Mouse (Mus musculus) brain, embryonic 18.5 days (tissue): ENCODE measurements around the gene Zzef1.
"Not testable (repeated sequence)": the region's sequence is repeated elsewhere in the genome, so short reads cannot be mapped to it uniquely, and the experiment has no call there.

Source experiments
- DNase-seq: peaks from one replicate; pipeline ENCODE4 v3.0.0-alpha.2; 2012; ENCODE audit warnings: low read depth, low spot score

Gene Zzef1

DNA sequence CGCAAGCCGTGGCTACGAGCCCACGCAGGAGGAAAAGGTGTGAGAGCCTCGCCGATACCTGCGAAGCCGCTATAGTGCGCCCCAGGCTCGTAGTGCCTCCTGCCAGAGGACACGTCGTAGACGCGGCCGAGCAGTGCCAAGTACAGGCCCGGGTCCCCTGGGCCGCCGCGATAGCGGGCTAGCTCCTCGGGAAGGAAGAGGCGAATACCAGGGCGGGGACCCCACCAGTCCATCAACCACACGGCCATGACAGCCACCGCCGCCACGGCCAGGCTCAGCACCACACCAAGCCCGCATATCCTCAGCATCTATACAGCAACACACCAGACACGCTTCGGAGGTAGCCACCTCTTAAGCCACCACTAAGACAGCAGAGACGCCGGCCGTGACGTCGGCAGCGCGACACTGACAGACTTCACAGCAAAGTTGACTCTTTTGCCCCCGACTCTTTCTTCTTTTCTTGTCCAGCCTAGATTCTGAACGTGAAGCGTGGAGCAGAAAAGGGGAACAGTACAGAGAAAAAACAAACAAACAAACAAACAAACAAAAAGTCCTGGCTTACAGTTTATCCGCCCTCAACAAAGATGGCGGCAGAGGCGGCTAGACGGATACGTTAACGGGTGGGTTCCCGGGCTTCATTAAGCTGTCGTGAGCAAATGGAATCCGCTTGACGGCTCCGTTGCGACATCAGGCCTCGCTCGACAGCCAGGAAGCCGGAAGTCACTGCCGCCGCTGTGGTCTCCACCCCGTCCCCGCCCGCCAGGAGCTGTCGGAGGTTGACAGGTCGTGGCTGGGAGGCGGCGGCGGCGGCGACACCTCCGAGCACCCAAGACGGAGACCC is at the start of gene Zzef1, which contains the start of gene Cyb5d2:
Gene Zzef1 (plus strand): TSS at position 772 of the 841 bp plus-strand sequence.
Gene Cyb5d2 (minus strand): TSS at position 688 of the 841 bp plus-strand sequence.
- DNase-seq: peak; percentile 95

DNA sequence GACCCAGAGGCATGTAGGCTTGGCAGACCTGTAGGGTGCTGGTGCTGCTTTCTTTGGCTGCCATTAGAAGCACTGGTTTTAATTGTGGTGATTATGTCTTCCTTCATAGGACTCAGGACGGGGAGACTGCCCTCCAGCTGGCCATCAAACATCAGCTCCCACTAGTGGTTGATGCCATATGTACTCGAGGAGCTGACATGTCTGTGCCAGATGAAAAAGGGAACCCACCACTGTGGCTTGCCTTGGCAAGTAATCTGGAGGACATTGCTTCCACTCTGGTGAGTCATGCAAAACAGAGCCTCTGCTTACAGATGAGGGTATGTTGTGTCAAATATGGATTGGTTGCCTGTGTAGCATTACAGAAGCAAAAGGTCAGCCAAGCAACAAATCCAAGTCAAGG is 44.1 kb upstream of the Zzef1 start:
- no peak for DNase-seq

DNA sequence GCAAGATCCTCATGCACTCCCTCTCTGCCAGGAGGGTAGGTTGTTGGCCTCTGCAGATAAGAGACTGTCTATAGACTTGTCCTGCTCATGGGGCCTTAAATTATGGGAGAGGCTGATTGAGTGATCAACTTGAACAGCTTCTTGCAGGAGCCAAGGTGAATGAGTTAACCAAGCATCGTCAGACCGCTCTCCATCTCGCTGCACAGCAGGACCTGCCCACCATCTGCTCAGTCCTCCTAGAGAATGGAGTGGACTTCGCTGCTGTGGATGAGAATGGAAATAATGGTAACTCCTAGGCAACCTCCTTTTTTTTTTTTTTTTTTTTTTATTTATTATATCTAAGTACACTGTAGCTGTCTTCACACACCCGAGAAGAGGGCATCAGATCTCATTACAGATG is 37.7 kb upstream of the Zzef1 start:
- DNase-seq: no peak

DNA sequence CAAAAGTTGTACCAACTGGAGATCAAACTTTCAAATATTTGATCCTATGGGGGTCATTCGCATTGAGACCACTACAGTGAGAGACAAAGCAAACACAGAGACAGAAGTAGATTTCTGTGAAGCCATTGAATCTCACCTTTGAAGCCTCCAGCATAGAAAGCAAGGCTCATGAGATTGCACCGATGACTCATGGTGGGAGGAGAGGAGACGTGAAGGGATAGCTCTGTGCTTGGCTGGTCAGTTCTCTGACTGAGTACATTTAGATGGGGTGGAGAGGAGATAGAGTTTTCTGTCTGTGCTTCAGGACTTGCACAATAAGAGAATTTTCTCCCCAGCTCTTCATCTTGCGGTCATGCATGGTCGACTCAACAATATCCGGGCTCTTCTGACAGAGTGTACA is 36.4 kb upstream of the Zzef1 start:
- DNase-seq: no peak

DNA sequence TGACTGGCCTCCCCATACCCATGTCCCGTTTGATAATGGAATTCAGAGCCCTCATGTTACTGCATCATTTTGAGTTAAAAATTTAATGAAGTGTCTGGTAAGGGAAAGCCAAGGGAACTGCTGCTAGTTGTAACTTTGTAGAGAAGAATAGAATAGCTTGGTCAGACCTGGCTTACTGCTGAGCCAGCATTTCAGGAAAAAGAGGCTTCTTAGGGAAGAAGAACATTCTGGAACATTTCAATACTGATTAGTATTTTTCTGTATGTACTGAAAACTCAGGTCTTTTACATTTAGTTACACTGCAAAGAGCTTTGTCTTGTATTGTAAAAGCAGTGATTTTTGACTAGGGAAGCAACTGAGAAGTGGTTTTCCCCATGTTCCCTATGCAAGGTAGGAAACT is 35.2 kb upstream of the Zzef1 start:
- DNase-seq: no peak

DNA sequence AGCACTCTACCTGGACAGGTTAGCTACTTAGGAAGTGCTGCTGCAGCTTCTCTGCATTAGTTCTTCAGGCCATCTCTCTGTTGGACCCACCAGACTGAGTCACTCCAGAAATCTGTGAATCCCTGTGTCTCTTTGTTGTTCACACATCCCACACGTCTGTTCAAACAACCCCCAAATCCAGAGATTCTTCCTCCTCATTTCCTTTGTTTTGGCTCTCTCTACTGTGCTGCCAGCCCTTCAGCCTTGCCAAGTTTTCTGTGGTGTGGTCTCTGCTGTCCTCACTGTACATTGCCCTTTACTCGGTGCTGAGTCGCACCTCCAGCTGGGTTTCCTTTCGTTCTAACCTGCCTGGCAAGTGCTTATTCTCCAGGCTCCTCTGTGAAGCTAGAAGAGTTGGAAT is 31.8 kb upstream of the Zzef1 start:
- no peak for DNase-seq

DNA sequence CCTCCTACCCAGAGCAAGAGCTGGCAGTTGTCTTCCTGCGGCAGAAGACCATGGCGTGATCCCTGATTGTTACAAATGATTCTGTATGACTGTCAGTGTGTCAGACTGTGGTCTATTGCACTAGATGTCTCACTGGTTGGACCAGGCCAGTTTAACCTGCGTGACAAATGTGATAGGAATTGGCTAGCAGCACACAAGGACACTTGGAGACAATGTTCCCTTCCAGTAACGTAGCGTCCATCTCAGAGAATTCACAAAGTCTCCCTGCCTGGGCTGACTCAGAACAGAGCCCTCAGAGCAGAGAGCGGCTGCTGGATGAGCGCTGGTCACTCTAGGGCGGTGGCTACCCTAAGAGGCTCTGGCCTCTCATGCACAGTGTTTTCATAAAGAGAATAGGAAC is 28.3 kb upstream of the Zzef1 start:
- no peak for DNase-seq

DNA sequence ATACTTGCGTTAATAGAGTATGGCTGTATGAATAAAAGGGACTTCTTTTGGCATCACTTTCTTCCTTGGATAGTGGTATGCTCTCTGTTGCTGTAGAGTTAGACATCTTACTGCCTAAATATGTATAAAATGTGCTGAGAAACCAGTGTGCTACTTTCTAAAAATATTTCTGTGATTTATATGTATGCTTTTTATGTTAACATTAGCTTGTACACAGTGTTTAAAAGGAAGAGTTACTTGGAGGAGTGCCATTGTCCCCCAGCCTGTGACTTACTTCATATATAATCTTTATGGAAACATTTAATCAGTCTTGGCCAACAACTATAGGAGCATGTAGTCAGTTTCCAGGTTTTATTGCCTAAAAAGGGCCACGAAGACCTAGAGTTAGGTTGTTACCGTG is 27.0 kb upstream of the Zzef1 start:
- DNase-seq: no peak

DNA sequence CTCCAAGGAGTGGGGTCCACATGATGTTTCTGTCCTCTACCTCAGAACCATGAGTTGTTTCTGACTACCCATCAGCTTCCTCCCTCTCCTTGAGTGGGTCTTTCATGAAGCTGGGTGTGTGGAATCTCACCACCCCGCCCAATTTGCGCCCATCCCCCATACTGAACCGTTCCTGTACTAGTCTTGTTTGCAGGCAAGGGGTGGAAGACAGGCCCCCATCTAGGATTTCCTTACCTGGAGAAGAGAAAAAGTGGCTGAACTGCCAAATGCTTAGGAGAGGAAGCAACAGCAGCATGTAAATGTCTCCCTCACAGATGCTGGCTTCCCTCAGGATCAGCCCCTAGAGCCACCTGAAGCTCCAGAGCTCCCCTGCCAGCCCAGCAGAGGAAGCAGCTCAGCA is 25.7 kb upstream of the Zzef1 start:
- DNase-seq: no peak

DNA sequence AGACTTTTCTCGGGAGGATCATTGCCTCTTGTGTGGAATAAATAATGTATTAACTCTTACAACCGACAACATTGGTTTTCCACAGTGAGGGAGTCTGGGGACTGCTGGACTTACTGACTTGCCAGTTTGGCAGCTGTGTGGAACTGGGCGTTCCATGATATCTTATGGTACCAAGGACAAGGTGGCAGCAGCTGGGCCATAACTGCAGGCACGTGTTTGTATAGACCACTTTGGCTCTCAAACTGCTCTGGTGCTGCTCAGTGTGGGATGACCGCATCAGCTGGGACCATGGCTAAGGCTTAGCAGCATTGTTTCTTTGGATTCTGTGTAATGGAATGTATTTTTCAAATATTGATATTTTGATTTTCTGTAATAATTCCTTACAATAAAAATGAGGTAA is 25.2 kb upstream of the Zzef1 start:
- no peak for DNase-seq

DNA sequence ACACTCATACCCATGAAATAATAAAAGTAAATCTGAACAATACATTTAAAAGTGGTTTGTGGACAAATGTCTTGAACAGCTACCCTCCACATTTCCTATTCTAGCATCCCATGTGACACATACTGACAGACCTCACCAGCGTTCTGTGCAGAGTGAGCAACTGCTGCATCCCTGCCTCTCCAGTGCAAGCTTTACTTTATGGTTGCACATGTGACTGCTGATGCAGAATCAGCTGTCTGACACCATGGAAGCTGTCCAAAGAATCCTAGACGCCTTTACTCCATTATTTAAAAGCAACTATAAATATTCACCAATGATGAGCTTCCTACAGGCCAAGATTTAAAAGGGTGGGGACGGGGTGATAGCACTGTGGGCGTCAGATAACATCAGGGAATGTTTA is 24.6 kb upstream of the Zzef1 start:
- no peak for DNase-seq

DNA sequence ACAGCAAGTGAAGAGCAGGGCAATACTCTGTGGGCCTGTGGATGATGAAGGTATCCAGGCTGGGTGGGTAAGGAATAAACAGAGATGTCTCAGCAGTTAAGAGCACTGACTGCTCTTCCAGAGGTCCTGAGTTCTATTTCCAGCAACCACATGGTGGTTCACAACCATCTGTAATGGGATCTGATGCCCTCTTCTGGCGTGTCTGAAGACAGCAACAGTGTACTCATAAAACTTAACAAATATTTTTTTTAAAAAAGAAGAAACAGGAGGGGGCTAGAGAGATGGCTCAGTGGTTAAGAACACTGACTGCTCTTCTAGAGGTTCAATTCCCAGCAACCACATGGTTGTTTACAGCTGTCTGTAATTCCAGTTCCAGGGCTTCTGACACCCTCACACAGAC is 23.4 kb upstream of the Zzef1 start:
- DNase-seq: not testable (repeated sequence)

DNA sequence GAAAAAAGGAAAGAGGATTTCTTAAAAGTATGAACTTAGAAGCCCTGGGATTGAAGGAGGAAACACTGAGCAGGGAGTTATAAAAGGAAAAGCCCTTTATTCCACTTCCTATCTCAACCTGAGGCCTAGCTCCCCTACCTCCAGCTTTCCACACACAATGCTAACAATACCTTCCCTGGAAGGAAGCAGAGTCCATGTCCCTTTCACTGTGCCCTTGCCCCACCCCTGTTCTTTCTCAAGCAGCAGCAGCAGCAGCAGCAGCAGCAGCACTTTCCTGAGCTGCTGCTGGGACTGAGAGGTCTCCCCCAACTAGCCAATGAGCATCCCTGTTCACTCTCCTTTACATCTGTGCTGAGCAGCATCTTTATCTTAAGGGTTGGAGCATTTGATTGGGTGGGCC is 17.1 kb upstream of the Zzef1 start:
- DNase-seq: no peak

DNA sequence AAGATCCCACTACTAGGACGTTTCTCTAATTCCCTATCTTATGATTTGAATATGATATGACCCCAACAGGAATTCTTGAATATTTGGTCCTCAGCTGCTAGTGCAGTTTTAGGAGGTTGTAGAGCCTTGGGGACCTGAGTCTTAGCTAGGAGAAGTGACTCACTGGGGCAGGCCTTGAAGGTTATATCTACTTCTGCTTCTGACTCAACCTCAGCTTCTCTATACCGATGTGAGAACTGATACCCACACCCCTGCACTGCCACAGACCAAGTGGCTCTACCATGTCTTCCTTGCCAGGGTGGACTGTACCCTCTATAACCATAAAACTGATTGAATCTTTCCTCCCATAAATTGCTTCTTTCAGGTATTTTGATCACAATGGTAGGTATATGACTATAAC is 13.9 kb upstream of the Zzef1 start:
- DNase-seq: no peak

DNA sequence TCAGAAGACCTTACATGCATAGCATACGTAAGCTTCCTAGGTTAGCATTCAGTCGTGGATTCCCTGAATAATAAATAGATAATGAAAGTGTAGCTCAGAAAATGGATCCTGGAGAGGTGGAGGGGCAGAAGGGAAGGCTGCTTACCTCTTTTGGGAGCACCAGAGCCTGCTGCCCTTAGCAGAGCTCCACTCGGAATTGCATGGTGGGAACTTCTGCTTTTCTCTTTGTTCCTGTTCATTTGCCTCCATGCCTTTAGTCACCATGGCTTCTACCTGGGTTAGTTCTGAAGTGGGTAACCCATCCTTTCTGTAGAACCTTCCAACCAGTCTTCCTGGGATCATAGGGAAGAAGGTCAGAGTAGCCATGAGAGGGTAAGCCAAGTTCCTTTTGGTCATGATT is 13.5 kb upstream of the Zzef1 start:
- no peak for DNase-seq

DNA sequence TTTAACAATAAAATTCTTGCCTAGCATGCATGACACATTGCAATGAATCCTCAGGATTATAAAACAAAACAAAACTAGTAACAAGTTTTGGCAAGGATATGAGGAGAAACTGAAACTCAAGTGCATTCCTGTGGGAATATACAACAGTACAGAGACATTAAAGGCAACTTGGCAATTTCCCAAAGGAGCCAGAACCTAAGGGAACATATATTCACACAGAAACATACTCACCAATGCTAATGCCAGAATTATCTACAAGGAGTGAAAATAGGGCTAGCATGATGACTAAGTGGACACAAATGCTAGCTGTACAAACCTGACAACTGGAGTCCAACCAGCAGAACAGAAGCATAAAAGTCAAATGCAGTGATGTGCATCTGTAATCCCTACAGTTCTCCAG is 4.0 kb upstream of the Zzef1 start:
- no peak for DNase-seq

DNA sequence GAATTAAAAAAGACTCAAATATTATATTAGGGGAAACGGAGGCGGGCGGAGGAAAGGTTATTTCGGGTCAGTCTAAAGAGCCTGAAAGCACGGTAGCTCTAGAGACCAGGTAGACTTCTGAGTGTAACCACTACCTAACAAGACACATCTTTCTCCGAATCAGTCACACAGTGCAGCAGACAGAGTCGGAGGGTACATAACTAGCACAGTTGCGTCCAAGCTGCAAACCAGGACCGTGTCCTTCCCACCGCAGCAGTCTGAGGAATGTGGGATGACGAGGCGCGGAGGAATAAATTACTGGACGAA is 924 bp upstream of the Zzef1 start:
- DNase-seq: no peak

DNA sequence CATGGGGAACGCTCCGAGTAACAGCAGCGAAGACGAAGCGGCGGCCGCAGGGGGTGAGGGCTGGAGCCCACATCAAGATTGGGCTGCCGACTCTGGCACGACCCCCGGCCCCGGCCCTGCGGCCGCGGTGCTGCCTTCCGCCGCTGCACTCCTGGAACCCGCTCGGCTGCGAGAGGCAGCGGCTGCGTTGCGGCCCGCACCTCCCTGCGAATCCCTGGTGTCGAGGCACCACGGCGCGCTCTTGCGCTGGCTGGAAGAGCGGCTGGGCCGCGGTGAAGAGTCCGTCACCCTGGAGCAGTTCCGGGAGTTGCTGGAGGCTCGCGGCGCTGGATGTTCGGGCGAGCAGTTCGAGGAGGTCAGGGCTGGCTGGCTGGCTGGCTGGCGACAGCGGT is 266 bp downstream of the Zzef1 start:
- no peak for DNase-seq

DNA sequence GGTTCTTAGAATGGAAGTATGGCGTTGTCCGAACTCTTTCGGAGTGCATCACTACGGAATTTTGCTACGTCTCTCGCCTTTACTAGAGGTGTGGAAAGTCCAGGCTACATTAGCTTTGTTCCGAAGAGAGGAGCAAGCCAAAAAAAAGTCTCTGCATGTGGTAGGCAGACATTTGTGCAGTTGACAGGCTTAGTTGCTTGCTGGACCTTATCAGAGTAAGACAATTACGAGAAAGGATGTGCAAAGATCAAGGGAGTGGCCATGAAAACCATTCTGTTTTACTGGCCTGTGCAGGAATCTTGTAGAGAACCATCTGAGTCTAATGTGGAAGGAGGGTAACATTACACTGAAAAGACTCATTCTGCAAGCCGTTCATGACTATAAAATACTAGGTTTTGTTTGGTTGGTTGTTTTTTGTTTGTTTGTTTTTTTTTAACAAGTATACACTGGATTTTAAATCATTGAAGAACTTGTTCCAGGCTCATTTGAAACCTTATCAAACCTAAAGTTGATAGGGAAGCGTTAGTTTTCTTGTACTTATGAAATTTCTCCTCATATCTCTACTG is 830 bp downstream of the Zzef1 start:
- no peak for DNase-seq

DNA sequence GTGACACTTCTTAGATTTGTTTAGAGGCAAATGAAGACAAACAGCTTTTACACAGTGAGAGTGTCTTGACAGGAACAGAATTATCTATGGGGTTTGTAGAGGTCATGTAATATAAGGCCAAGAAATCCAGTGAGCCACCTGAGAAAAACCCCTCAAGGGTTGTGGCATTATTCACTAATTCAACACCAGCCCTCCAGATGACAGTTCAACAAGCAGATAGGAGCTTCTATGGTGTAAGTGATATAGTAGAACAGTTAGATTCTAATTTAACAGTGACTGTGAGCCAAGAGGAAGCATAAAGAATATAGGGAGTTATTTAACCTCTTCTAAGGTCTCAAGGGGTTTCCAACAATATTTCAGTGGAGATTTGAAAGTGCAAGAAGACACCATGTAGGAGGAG is 2.1 kb downstream of the Zzef1 start:
- DNase-seq: no peak

DNA sequence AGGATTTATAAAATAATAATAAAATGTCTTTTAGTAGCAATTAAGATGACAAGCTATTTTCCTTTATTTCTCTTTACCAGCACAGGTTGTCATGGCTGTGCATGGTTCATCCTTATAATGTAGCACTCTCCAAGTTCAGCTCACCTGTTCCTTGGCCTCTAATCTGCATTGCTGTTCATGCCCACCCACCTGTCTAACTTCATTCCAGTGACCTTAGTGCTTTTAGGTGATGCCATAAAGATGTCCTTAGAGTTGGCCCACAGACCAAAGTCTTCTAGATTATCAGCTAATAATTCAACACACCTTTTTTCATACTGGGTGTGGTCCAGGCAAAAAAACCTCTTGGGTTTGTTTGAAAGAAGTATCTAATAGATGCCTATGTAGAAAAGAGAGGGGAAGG is 5.2 kb downstream of the Zzef1 start:
- no peak for DNase-seq

DNA sequence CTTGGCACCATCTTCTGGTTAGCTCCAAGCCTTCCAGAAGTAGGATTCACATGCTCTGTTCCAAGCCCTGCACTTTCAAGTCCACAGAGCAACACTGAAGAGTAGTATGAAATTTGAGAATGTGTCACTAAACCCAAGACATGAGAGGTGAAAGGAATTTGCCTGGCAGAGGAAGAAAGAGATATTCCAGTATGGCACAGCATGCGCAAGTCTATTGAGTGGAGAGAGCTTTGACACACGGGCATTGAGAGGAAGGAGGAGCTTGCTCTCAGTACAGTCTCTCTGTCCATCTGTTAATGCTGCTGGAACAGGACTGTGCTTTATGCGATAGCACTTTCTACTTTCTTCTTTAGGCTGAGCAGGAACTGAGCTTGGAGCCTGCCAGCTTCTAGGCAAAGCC is 7.0 kb downstream of the Zzef1 start:
- DNase-seq: no peak

DNA sequence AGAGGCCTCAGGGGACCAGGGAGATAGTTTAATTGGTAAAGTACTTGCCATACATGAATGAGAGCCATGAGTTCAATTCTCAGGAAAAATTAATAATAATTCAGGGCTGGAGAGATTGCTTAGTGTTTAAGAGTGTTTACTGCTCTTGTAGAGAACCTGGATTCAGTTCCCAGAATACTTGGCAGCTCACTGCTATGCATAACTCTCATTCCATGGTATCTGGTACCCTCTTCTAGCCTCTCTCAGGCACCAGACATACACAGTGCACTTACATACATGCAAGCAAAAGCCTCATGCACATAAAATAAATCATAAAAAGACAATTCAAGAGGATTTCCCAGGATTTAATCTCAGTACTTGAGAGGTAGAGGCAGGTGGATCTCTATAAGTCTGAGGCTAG is 8.6 kb downstream of the Zzef1 start:
- no peak for DNase-seq

DNA sequence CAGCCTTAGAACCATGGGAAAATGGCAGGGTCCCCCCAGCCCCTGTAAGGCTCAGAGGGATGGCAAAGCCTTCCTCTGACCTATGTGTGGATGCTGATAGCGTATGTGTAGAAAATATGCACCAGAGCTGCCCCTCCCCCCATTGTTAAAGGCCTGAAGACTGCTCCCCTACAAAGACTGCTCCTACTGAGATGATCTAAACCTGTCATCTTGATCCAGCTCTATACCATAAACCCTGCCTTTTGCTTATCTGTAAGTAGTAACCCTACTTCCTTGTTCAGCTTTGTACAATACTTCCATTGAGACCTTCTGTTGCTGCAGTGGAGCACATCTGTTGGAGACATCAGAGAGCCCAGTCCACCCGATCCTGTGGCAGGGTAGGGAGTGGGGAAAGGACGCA is 9.2 kb downstream of the Zzef1 start:
- no peak for DNase-seq
